Mouse (Mus musculus) lung, postnatal 10 days (tissue): ENCODE data around the gene Sp9.

Source experiments
- DNase-seq: peaks from one replicate; pipeline ENCODE4 v3.0.0; 2021

Gene Sp9

GRCm38 (mm10) chr2:73275261-73276040 lies 3.7 kb downstream of the Sp9 start:
- no peak for DNase-seq

GRCm38 (mm10) chr2:73276141-73276571 lies 4.4 kb downstream of the Sp9 start:
- DNase-seq = no peak

GRCm38 (mm10) chr2:73277021-73277708 lies 5.4 kb downstream of the Sp9 start:
- DNase-seq = no peak

- no peak for DNase-seq
Measured at GRCm38 (mm10) chr2:73277709-73278075, 6.0 kb downstream of the Sp9 start.

- peak; percentile 93 for DNase-seq
Measured at GRCm38 (mm10) chr2:73278131-73278854, 6.6 kb downstream of the Sp9 start.

- DNase-seq = no peak
Measured at GRCm38 (mm10) chr2:73278869-73279268, 7.1 kb downstream of the Sp9 start.

GRCm38 (mm10) chr2:73279271-73280038 lies 7.7 kb downstream of the Sp9 start:
- no peak for DNase-seq

GRCm38 (mm10) chr2:73280356-73281047 lies 8.8 kb downstream of the Sp9 start:
- DNase-seq = no peak

- no peak for DNase-seq
Measured at GRCm38 (mm10) chr2:73281048-73281661, 9.4 kb downstream of the Sp9 start.

- no peak for DNase-seq
Measured at GRCm38 (mm10) chr2:73281707-73282106, 10.0 kb downstream of the Sp9 start.

GRCm38 (mm10) chr2:73285630-73286029 lies 13.9 kb downstream of the Sp9 start:
- peak; percentile 49 for DNase-seq

GRCm38 (mm10) chr2:73291130-73291529 lies 19.4 kb downstream of the Sp9 start:
- no peak for DNase-seq

GRCm38 (mm10) chr2:73295023-73295422 lies 23.3 kb downstream of the Sp9 start:
- no peak for DNase-seq

- no peak for DNase-seq
Measured at GRCm38 (mm10) chr2:73298154-73298553, 26.4 kb downstream of the Sp9 start.

GRCm38 (mm10) chr2:73298841-73299240 lies 27.1 kb downstream of the Sp9 start:
- no peak for DNase-seq

GRCm38 (mm10) chr2:73301979-73302378 lies 30.3 kb downstream of the Sp9 start:
- no peak for DNase-seq

- no peak for DNase-seq
Measured at GRCm38 (mm10) chr2:73302722-73303121, 31.0 kb downstream of the Sp9 start.

GRCm38 (mm10) chr2:73304506-73304905 lies 32.8 kb downstream of the Sp9 start:
- no peak for DNase-seq

- DNase-seq = no peak
Measured at GRCm38 (mm10) chr2:73306006-73306405, 34.3 kb downstream of the Sp9 start.

- peak; percentile 97 for DNase-seq
Measured at GRCm38 (mm10) chr2:73312152-73313116, 40.7 kb downstream of the Sp9 start, which contains the start of the genes Scrn3 and Cir1. Gene Scrn3 (plus strand): TSS chr2:73312601. Gene Cir1 (minus strand): TSS chr2:73312701.
